Mouse (Mus musculus): ENCODE measurements around the gene Bbs9.

GRCm38 (mm10) chr9:22710032-22710431 lies 234.5 kb downstream of the Bbs9 start:
- no peak for TF ChIP-seq CTCF (IDR thresholded peaks at IDR 0.05; ENCODE audit: insufficient read depth, low read length)
- TF ChIP-seq POLR2A (IDR thresholded peaks at IDR 0.05; ENCODE audit: borderline replicate concordance, extremely low read depth, low read depth, low read length): no peak
